Mouse (Mus musculus) midbrain, postnatal 0 days (tissue): ENCODE measurements around the gene Gm17949. TPM values are rescaled to one million over a fixed set of nuclear protein-coding genes. Genes with fewer than 3 reads are reported as not detected.

Experiments used
- ATAC-seq: fragments of 200-750 bp; cut with Nextera tagmentation; 2 replicates; pipeline ENCODE4 v1.8.0; 2017; ENCODE audit warnings: moderate number of reproducible peaks, mild to moderate bottlenecking, moderate TSS enrichment, moderate library complexity; ENCODE audit not compliant: low FRiP score
- DNase-seq: peaks from one replicate; pipeline ENCODE4 v3.0.0-alpha.2; 2015; ENCODE audit warnings: low spot score
- H3K27ac ChIP-seq: fragments of 300-500 bp; sonication (generic); 2 replicates; pipeline ENCODE4 v1.5.1; 2014; ENCODE audit warnings: low read depth, mild to moderate bottlenecking, low read length, mixed read lengths
- H3K27me3 ChIP-seq: fragments of 300-500 bp; sonication (generic); 2 replicates; pipeline ENCODE4 v1.6.1; 2014; ENCODE audit warnings: low read length, control low read depth, mixed read lengths; ENCODE audit not compliant: insufficient read depth
- H3K36me3 ChIP-seq: fragments of 300-500 bp; sonication (generic); 2 replicates; pipeline ENCODE4 v1.6.1; 2014; ENCODE audit warnings: low read length, control low read depth, mixed read lengths; ENCODE audit not compliant: insufficient read depth
- H3K4me1 ChIP-seq: fragments of 300-500 bp; sonication (generic); 2 replicates; pipeline ENCODE4 v1.6.1; 2014; ENCODE audit warnings: mild to moderate bottlenecking, control low read depth, antibody characterized with exemption, low read length, mixed read lengths; ENCODE audit not compliant: insufficient read depth
- H3K4me2 ChIP-seq: fragments of 300-500 bp; sonication (generic); 2 replicates; pipeline ENCODE4 v1.6.1; 2014; ENCODE audit warnings: low read depth, mild to moderate bottlenecking, low read length, mixed read lengths; ENCODE audit not compliant: poor library complexity, severe bottlenecking
- H3K4me3 ChIP-seq: fragments of 300-500 bp; sonication (generic); 2 replicates; pipeline ENCODE4 v1.5.1; 2014; ENCODE audit warnings: low read depth, mild to moderate bottlenecking, low read length, moderate library complexity
- H3K9ac ChIP-seq: fragments of 300-500 bp; sonication (generic); replicated peaks from 2 replicates; pipeline ENCODE4 v1.6.1; 2014; ENCODE audit warnings: mild to moderate bottlenecking, low read length, moderate library complexity, mixed read lengths; ENCODE audit not compliant: poor library complexity, severe bottlenecking
- H3K9me3 ChIP-seq: fragments of 300-500 bp; sonication (generic); 2 replicates; pipeline ENCODE4 v1.6.1; 2016; ENCODE audit warnings: low read length, control low read depth
- CTCF ChIP-seq: IDR thresholded peaks from 2 replicates; pipeline ENCODE4 v1.5.1; 2016; ENCODE audit warnings: antibody characterized with exemption, mild to moderate bottlenecking
- WGBS: fragments of 180-500 bp; shearing (Covaris S2); extraction: QIAGEN DNeasy Blood & Tissue Kit; methylation state at CpG from one replicate; pipeline ENCODE4 v1.1.7; 2014; 5-methylcytosine and 5-hydroxymethylcytosine counted together
- polyA plus RNA-seq: library from polyadenylated mRNA; unstranded; fragments of >200 nt; fragmentation: Nextera tagmentation; extraction: Ambion mirVana; gene quantifications from 2 replicates; pipeline ENCODE4 v1.2.1, GENCODE M21; 2015
- total RNA-seq: library from RNA; depleted of rRNA; stranded (reverse); fragments of >200 nt; gene quantifications from 2 replicates; pipeline ENCODE4 v1.2.3, GENCODE M21; 2014

Gene Gm17949
- total and polyA plus RNA-seq, 2 experiments from 2014 or later: 0.22 to 0.38 TPM

DNA sequence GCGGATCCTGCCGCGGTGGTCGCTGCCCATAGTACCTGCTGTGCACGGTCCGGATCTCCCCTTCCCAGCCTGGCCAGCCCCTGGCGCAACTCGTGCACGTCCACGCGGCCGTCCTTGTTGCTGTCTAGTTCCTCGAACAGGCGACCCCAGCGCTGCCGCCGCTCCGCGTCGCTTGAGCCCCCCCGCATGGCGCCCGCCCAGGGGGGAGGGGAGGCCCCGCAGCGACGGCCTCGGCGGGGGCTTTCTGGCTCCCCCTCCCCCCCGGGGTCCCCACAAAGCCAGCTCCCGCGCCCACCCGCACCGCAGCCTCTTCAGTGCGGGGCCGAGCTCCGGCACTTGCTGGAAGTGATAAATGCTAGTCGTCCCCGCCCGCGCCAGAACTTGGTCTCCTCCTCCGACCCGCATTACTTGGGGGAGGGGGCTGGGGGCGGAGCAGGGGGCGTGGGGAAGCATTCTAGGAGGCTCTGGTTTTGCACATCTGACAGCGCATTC lies 48.3 kb downstream of the Gm17949 start, which contains the start of gene Slc25a23:
Gene Slc25a23 (minus strand): TSS at position 378 of the 492 bp plus-strand sequence.
- no peak for TF ChIP-seq CTCF
- Histone ChIP-seq H3K36me3 (peaks cover 15% of the 10 kb centered on the region), H3K4me2 (peak within 1 kb of the TSS; percentile 73), H3K9me3 (no peaks in the 10 kb centered on the region), H3K4me3 (peak within 1 kb of the TSS; percentile 92), H3K9ac (peak within 1 kb of the TSS; percentile 84), H3K27me3 (peaks cover 13% of the 10 kb centered on the region), H3K4me1 (peaks cover 4% of the 10 kb centered on the region; the same call in 1 of the 2 replicates), H3K27ac (peak within 1 kb of the TSS; percentile 79)
- peak; percentile 84 for ATAC-seq
- WGBS: under 1% methylated on average over 32 of the region's 45 CpGs
- peak; percentile 92 for DNase-seq

DNA sequence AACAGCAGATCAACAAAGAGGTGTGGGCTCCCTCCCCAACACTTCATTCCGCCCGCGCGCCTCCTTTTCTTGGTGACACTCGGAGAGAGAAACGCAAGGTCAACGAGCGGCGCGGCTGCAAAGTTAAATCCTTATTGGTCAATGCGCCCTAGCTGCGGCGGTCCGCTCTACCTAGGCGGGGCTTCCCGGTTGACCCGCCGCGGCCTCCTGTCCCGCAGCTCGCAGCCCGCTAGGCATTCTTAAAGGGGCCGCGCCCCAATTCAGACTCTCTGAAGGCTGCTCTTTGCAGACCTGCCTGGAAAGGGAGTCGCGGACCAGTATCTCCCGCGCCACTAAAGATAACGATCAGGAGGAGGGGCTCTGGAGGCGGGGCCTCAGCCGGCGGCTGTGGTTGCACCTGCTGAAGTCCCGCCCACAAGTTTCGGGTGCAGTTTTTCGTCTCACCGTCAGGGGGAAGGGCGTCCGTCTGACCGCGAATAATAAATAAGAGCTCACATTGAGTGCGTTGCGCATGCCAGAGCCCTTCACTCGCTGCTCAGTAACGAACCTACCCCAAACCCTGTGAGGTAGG lies 49.0 kb downstream of the Gm17949 start:
- Histone ChIP-seq H3K9ac (peak overlapping the region; percentile 84), H3K4me2 (peak overlapping the region; percentile 73), H3K36me3 (peaks cover 10% of the 10 kb centered on the region), H3K27ac (peak overlapping the region; percentile 79), H3K9me3 (no peaks in the 10 kb centered on the region), H3K4me3 (peak overlapping the region; percentile 92), H3K4me1 (peaks cover 4% of the 10 kb centered on the region; the same call in 1 of the 2 replicates), H3K27me3 (peaks cover 13% of the 10 kb centered on the region)
- ATAC-seq (peak; percentile 93), DNase-seq (peak; percentile 98)
- TF ChIP-seq CTCF: peak; percentile 78
- under 1% methylated on average over 44 of the region's 44 CpGs for WGBS

DNA sequence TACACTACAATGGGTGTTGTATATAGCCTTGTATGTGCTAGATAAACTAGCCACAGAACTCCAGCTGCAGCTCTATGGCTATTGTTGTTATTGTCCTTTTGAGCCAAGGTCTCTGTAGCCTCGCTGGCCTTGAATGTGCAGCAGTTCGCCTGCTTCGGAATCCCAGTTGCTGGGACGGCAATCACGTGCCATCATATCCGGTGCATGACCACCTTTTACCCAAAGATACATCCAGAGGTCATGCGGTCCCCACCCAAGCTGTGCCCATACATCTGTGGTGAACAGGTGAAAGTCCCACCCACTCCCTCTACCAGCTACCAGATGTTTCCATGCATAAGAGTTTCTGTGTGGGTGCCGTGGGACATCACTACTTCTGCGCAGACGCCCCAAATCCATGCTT lies 49.8 kb downstream of the Gm17949 start:
- no peak for TF ChIP-seq CTCF
- peak overlapping the region; percentile 84 for H3K9ac ChIP-seq
- peaks cover 9% of the 10 kb centered on the region for H3K36me3 ChIP-seq
- H3K4me1 ChIP-seq: peaks cover 4% of the 10 kb centered on the region; the same call in 1 of the 2 replicates
- H3K27me3 ChIP-seq: peaks cover 13% of the 10 kb centered on the region
- 43% methylated on average over 10 of the region's 10 CpGs for WGBS
- ATAC-seq: no peak
- peak overlapping the region; percentile 92 for H3K4me3 ChIP-seq
- no peaks in the 10 kb centered on the region for H3K9me3 ChIP-seq
- H3K4me2 ChIP-seq: peak overlapping the region; percentile 73
- H3K27ac ChIP-seq: no peak overlapping the region
- no peak for DNase-seq

DNA sequence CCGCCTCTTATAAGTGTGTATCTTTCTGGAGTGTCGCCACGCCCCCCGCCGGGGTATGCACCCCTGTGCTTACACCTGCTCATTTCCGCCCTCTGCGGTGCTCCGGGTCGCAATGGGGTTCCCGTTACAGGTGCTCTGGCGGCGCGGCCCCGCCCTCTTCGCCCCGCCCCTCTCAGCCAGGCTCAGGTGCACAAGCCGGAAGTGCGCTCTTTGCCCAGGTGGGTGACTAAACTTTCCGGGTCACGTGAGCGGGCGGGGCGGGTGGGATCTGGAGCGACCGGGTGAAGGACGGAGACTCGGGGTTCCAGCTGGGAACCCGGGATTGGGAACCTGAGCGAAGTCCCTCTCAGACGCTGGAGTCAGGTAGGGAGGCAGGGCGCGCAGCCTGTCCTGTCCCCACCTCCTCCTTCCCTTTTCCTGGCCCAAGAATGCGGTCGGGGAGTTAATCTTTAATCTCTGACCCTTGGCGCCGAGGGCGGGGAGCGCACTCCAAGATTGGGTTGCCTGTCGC lies 50.8 kb downstream of the Gm17949 start:
- Histone ChIP-seq H3K4me3 (peak overlapping the region; percentile 36), H3K27me3 (peaks cover 13% of the 10 kb centered on the region), H3K9me3 (no peaks in the 10 kb centered on the region), H3K4me1 (peaks cover 4% of the 10 kb centered on the region; the same call in 1 of the 2 replicates), H3K36me3 (peaks cover 3% of the 10 kb centered on the region; the same call in 1 of the 2 replicates), H3K9ac (no peak overlapping the region), H3K4me2 (peak overlapping the region; percentile 59), H3K27ac (no peak overlapping the region)
- DNase-seq (no peak), ATAC-seq (no peak)
- under 1% methylated on average over 28 of the region's 39 CpGs for WGBS
- no peak for TF ChIP-seq CTCF

DNA sequence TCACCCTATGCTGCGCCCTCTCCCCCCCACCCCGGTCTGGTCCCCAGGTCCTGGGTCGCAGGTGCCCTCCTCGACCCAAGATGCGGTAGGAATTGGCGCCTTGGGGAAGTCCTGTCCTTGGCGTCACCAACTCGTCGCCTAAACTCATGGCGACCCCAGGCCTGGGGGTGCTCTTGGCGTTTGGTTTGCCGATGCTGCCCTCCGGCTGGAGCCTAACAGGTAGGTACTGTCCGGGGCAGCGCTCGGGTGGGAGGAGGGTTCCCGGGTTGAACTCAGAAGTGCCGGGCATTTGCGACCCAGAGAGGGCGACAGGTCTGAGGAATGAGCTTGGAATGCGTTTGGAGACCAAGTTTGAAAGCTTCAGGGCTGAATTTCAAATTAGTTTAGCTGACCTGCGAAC lies 51.3 kb downstream of the Gm17949 start:
- Histone ChIP-seq H3K4me3 (peak overlapping the region; percentile 36), H3K27ac (no peak overlapping the region), H3K4me2 (peak overlapping the region; percentile 59), H3K27me3 (peaks cover 13% of the 10 kb centered on the region), H3K4me1 (peaks cover 4% of the 10 kb centered on the region; the same call in 1 of the 2 replicates), H3K36me3 (no peaks in the 10 kb centered on the region), H3K9me3 (no peaks in the 10 kb centered on the region), H3K9ac (no peak overlapping the region)
- no peak for ATAC-seq
- TF ChIP-seq CTCF: no peak
- 1% methylated on average over 21 of the region's 22 CpGs for WGBS
- DNase-seq: no peak

DNA sequence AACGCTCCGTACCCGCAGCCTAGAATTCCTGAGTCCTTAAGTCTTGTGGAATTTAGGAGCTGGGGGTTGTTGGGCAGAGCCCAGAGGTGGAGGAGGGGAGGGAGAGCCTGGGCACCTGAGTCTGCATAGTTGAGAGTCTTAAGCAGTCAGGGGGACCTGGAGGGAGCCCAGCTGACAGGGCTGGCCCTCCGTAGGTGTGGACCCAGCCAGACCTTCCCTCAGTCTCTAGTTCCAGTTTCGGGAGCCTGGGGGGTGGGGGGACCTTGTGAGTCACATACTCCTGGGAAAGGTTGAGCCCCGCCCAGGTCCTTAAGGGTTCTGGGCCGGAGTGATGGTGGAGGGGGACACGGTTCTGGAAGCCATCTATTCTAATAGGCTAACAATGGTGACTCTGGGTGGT lies 51.8 kb downstream of the Gm17949 start:
- H3K4me2 ChIP-seq: no peak overlapping the region
- peaks cover 13% of the 10 kb centered on the region for H3K27me3 ChIP-seq
- DNase-seq (no peak), ATAC-seq (no peak)
- WGBS: 11% methylated on average over 8 of the region's 8 CpGs
- H3K9me3 ChIP-seq: no peaks in the 10 kb centered on the region
- no peak overlapping the region for H3K9ac ChIP-seq
- H3K36me3 ChIP-seq: no peaks in the 10 kb centered on the region
- H3K27ac ChIP-seq: no peak overlapping the region
- TF ChIP-seq CTCF: no peak
- H3K4me3 ChIP-seq: no peak overlapping the region
- peaks cover 4% of the 10 kb centered on the region; the same call in 1 of the 2 replicates for H3K4me1 ChIP-seq
